Mouse (Mus musculus) liver, adult 2 months (tissue): ENCODE measurements at regions not wholly inside any gene's neighbourhood (a gene's known extent, or its start where the extent isn't known, plus 50 kb on each side); places are given as distances from the start of the nearest gene placed in this dataset.

Experiments used
- DNase-seq: peaks from one replicate; pipeline ENCODE4 v3.0.0-alpha.2; 2011; ENCODE audit warnings: low read depth, low spot score; ENCODE audit errors: extremely low read depth
- H3K27ac ChIP-seq: fragments of 200-500 bp; replicated peaks from 2 replicates; pipeline ENCODE4 v1.5.1; 2012; ENCODE audit warnings: low read depth, mild to moderate bottlenecking, control low read depth, inconsistent platforms, low read length; ENCODE audit not compliant: insufficient read depth
- H3K27me3 ChIP-seq: fragments of 200-500 bp; 2 replicates; pipeline ENCODE4 v1.6.1; 2012; ENCODE audit warnings: mild to moderate bottlenecking, moderate library complexity, low read length, inconsistent platforms; ENCODE audit not compliant: control insufficient read depth, insufficient read depth
- H3K36me3 ChIP-seq: fragments of 200-500 bp; 2 replicates; pipeline ENCODE4 v1.6.1; 2012; ENCODE audit warnings: low read length, inconsistent platforms; ENCODE audit not compliant: control insufficient read depth, insufficient read depth
- H3K4me1 ChIP-seq: fragments of 200-500 bp; 2 replicates; pipeline ENCODE4 v1.6.1; 2011; ENCODE audit warnings: low read length; ENCODE audit not compliant: control insufficient read depth, insufficient read depth
- H3K4me3 ChIP-seq: fragments of 200-500 bp; 2 replicates; pipeline ENCODE4 v1.5.1; 2011; ENCODE audit warnings: low read depth, mild to moderate bottlenecking, control low read depth, low read length, moderate library complexity; ENCODE audit not compliant: insufficient read depth
- H3K79me2 ChIP-seq: fragments of 200-500 bp; 2 replicates; pipeline ENCODE4 v1.6.1; 2012; ENCODE audit warnings: inconsistent platforms, mild to moderate bottlenecking, low read length, moderate library complexity; ENCODE audit not compliant: control insufficient read depth, insufficient read depth
- H3K9ac ChIP-seq: fragments of 200-500 bp; 2 replicates; pipeline ENCODE4 v1.6.1; 2012; ENCODE audit warnings: low read depth, mild to moderate bottlenecking, control low read depth, inconsistent platforms, low read length
- CTCF ChIP-seq: fragments of 200-500 bp; IDR thresholded peaks from 2 replicates; pipeline ENCODE4 v1.5.1; 2011; ENCODE audit warnings: low read depth, low read length, control low read depth
- POLR2A ChIP-seq: fragments of 200-500 bp; IDR thresholded peaks from 2 replicates; pipeline ENCODE4 v1.6.1; 2011; ENCODE audit warnings: low read length, control low read depth; ENCODE audit not compliant: insufficient read depth; ENCODE audit errors: extremely low read depth
- whole genome bisulfite sequencing: fragments of 180-500 bp; shearing (Covaris S2); methylation state at CpG from one replicate; pipeline ENCODE4 v1.1.7; 2018; 5-methylcytosine and 5-hydroxymethylcytosine counted together

GRCm38 (mm10) chr3:63610113-63610919, 126.6 kb upstream of the Gm34302 start:
- TF ChIP-seq CTCF (no peak), POLR2A (no peak)
- Histone ChIP-seq H3K27me3 (no peaks in the 10 kb centered on the region), H3K4me3 (no peak overlapping the region), H3K79me2 (no peaks in the 10 kb centered on the region), H3K4me1 (no peaks in the 10 kb centered on the region), H3K27ac (no peak overlapping the region), H3K9ac (no peak overlapping the region), H3K36me3 (no peaks in the 10 kb centered on the region)
- no peak for DNase-seq
- whole genome bisulfite sequencing, result 48% methylated on average over 5 of the region's 5 CpGs

GRCm38 (mm10) chr3:63609454-63610112, 125.9 kb upstream of the Gm34302 start:
- Histone ChIP-seq H3K36me3 (no peaks in the 10 kb centered on the region), H3K27me3 (no peaks in the 10 kb centered on the region), H3K4me3 (no peak overlapping the region), H3K79me2 (no peaks in the 10 kb centered on the region), H3K4me1 (no peaks in the 10 kb centered on the region), H3K9ac (no peak overlapping the region), H3K27ac (no peak overlapping the region)
- 20% methylated on average over 17 of the region's 17 CpGs for WGBS
- TF ChIP-seq CTCF (no peak), POLR2A (no peak)
- DNase-seq, result no peak

- WGBS, result 80% methylated on average over 15 of the region's 15 CpGs
- no peak overlapping the region for H3K9ac ChIP-seq
- no peaks in the 10 kb centered on the region for H3K79me2 ChIP-seq
- H3K4me3 ChIP-seq, result no peak overlapping the region
- no peaks in the 10 kb centered on the region for H3K4me1 ChIP-seq
- no peaks in the 10 kb centered on the region for H3K36me3 ChIP-seq
- no peak for DNase-seq
- H3K27me3 ChIP-seq, result no peaks in the 10 kb centered on the region
- no peak for TF ChIP-seq CTCF
- no peak for TF ChIP-seq POLR2A
- no peak overlapping the region for H3K27ac ChIP-seq
Observed at GRCm38 (mm10) chr3:63582717-63583696, 99.3 kb upstream of the Gm34302 start.

GRCm38 (mm10) chr3:63582180-63582579, 98.5 kb upstream of the Gm34302 start:
- Histone ChIP-seq H3K4me1 (no peaks in the 10 kb centered on the region), H3K36me3 (no peaks in the 10 kb centered on the region), H3K27me3 (no peaks in the 10 kb centered on the region), H3K4me3 (no peak overlapping the region), H3K79me2 (no peaks in the 10 kb centered on the region), H3K27ac (no peak overlapping the region), H3K9ac (no peak overlapping the region)
- TF ChIP-seq CTCF (no peak), POLR2A (no peak)
- 59% methylated on average over 6 of the region's 6 CpGs for WGBS
- no peak for DNase-seq

GRCm38 (mm10) chr3:63570607-63571353, 87.1 kb upstream of the Gm34302 start:
- Histone ChIP-seq H3K9ac (no peak overlapping the region), H3K79me2 (no peaks in the 10 kb centered on the region), H3K4me3 (no peak overlapping the region), H3K4me1 (no peaks in the 10 kb centered on the region), H3K36me3 (no peaks in the 10 kb centered on the region), H3K27ac (no peak overlapping the region), H3K27me3 (no peaks in the 10 kb centered on the region)
- WGBS, result 45% methylated on average over 7 of the region's 7 CpGs
- no peak for TF ChIP-seq POLR2A
- TF ChIP-seq CTCF, result peak; percentile 46; the same call in 1 of the 2 replicates
- DNase-seq, result peak; percentile 30
